Mouse (Mus musculus): ENCODE measurements around the gene Cyp2d11. TPM values are rescaled to one million over a fixed set of nuclear protein-coding genes. Genes with fewer than 3 reads are reported as not detected.
"Not testable (repeated sequence)": the region's sequence is repeated elsewhere in the genome, so short reads cannot be mapped to it uniquely, and the experiment has no call there.

Cyp2d11 gene
- polyA plus RNA-seq, 1 experiment from 2014 or later: not detected

DNA sequence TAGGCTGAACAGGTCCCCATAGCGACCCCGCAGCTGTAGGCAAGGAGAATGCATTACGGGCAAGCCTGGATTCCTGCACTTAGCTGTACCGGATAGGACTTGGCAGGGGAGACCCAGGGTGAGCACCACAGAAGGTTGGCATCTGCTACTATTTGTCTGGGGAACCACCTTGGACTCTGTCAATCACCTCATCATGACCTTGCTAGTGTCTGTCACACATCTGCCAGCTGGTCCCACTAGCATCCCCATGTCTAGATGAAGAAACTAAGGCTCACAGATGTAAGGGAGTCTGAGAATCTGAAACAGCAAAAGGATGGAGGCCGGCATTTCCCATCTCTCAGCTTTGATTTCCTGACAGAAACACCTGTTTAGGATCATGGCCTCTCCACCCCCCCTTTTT, 19.4 kb downstream of the Cyp2d11 start:
- Histone ChIP-seq H3K27ac (no peak overlapping the region), H3K4me3 (ENCODE audit: inconsistent target) (no peak overlapping the region), H3K36me3 (ENCODE audit: inconsistent target) (no peaks in the 10 kb centered on the region), H3K79me2 (ENCODE audit: inconsistent target) (no peaks in the 10 kb centered on the region)
- 98% methylated on average over 5 of the region's 5 CpGs for WGBS (ENCODE audit: missing documents)

DNA sequence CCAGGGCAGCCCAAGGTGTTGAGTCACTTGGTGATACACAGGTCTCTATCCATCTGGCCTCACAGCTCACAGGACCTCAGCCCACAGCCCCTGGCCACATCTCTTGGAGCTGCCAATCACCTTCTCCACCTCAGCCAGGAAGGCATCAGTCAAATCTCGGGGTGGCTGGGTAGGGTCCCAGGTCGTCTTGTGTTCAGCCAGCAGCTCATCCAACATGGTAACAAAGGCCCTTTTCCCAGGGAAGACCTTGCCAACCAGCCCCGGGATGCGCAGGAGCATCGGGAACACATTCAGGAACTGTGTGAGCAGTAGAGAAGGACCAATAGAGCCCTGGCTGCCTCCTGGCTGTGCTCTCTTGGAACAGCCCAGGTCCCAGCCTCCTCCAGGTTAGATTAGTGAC, 20.8 kb downstream of the Cyp2d11 start:
- no peak overlapping the region for H3K4me3 ChIP-seq (ENCODE audit: inconsistent target)
- H3K27ac ChIP-seq: no peak overlapping the region
- 91% methylated on average over 5 of the region's 5 CpGs for whole genome bisulfite sequencing (ENCODE audit: missing documents)
- no peaks in the 10 kb centered on the region for H3K36me3 ChIP-seq (ENCODE audit: inconsistent target)
- H3K79me2 ChIP-seq (ENCODE audit: inconsistent target): no peaks in the 10 kb centered on the region

DNA sequence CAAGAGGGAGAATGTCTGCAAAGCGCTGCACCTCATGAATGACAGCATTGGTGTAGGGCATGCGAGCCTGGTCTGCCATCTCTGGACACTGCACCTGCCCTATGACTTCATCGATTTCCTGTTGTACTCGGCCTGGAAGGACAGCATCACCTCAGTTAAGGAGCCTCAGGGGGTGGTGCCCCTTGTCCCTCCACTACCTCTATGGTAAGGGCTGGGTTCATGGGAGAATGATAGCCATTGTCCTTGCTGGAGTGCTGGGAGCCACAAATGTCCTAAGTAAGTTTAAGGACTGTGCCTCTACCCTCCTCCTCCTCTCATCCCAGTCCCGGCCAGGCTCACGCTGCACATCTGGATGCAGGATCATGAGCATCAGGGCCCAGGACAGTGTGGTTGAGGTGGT, 21.4 kb downstream of the Cyp2d11 start:
- Histone ChIP-seq H3K36me3 (ENCODE audit: inconsistent target) (no peaks in the 10 kb centered on the region), H3K4me3 (ENCODE audit: inconsistent target) (no peak overlapping the region), H3K27ac (no peak overlapping the region), H3K79me2 (ENCODE audit: inconsistent target) (no peaks in the 10 kb centered on the region)
- WGBS (ENCODE audit: missing documents): 94% methylated on average over 6 of the region's 6 CpGs

DNA sequence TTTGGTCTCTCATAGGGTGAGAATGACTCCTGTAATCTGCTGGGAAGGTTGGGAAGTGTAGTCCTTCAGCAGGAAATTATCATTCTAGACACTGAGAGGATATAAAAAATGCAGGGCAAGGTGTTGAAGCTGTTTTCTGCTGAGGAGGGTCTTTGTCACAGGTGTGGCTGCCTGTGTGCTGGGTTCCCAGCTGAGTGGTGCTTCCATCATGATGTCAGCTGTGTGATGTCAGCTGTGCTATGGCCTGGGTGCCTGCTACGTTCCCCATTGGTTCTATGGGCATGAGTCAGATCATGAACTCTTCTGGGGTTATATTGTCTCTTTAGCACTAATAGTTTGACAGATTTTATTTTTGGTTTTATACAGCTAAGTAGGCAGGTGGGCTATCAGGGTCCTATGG, 25.0 kb downstream of the Cyp2d11 start:
- Histone ChIP-seq H3K4me3 (ENCODE audit: inconsistent target) (no peak overlapping the region), H3K36me3 (ENCODE audit: inconsistent target) (no peaks in the 10 kb centered on the region), H3K79me2 (ENCODE audit: inconsistent target) (no peaks in the 10 kb centered on the region), H3K27ac (no peak overlapping the region)
- WGBS (ENCODE audit: missing documents): 89% methylated on average over 1 of the region's 1 CpGs

DNA sequence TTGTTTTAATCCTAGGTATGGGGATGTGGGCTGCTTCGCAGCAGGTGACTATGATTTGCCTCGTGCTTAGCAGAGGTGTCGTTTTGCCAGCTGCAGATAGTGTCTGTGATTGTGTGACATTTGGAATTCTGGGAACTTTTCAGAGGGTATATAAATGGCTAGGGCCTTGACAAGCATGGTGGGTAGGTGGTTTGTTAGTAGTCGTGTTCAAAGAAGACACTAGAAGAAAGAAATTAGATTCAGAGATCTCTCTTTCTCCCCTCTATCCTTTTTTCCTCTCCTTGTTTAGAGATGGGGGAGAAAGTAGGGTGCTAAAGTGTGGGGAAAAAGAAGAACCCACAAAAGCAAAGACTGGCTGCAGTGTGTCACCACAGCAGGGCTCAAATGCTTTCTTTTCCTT, 25.7 kb downstream of the Cyp2d11 start:
- Histone ChIP-seq H3K27ac (no peak overlapping the region), H3K4me3 (ENCODE audit: inconsistent target) (no peak overlapping the region), H3K36me3 (ENCODE audit: inconsistent target) (no peaks in the 10 kb centered on the region), H3K79me2 (ENCODE audit: inconsistent target) (no peaks in the 10 kb centered on the region)
- 94% methylated on average over 4 of the region's 4 CpGs for WGBS (ENCODE audit: missing documents)

DNA sequence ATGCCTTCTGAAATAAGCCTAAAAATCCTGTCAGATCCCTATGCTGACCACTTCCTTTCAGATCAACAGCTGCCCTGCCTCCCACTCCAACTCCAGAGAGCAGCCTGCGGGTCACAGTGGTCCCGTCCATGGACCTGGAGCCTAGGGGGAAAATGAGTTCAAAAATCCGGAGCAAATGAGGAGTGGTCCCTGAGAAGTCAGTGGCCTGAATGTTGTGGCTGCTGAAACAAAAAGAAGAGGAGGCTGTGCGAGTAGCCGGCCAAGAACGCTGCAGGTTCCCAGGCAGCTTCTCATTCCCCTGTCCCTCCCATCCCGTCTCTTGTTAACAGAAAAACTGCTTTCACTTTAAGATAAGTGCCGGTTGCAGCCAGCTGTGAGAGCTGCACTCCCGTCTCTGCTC, 29.3 kb downstream of the Cyp2d11 start:
- WGBS (ENCODE audit: missing documents): 0% methylated on average over 3 of the region's 9 CpGs
- not testable (repeated sequence) for H3K79me2 ChIP-seq (ENCODE audit: inconsistent target); H3K4me3 ChIP-seq (ENCODE audit: inconsistent target); H3K36me3 ChIP-seq (ENCODE audit: inconsistent target); H3K27ac ChIP-seq

DNA sequence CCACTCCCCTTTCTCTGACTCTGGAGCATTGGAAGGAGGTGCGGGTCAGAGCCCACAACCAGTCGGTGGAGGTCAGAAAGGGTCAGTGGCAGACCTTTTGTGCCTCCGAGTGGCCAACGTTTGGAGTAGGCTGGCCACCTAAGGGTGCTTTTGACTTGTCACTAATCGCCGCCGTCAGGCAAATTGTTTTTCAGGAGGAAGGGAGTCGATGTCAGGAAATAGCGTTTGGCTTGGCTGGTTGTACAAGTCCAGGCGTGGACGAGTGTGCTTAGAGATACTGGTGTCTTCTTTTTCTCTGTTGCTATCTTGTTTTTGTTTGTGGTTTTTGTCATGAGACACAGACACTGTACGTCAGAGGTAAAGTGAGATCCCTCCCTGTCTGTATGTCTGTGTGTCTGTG, 30.0 kb downstream of the Cyp2d11 start:
- not testable (repeated sequence) for H3K79me2 ChIP-seq (ENCODE audit: inconsistent target); H3K36me3 ChIP-seq (ENCODE audit: inconsistent target); H3K4me3 ChIP-seq (ENCODE audit: inconsistent target); H3K27ac ChIP-seq
- 78% methylated on average over 3 of the region's 12 CpGs for WGBS (ENCODE audit: missing documents)

DNA sequence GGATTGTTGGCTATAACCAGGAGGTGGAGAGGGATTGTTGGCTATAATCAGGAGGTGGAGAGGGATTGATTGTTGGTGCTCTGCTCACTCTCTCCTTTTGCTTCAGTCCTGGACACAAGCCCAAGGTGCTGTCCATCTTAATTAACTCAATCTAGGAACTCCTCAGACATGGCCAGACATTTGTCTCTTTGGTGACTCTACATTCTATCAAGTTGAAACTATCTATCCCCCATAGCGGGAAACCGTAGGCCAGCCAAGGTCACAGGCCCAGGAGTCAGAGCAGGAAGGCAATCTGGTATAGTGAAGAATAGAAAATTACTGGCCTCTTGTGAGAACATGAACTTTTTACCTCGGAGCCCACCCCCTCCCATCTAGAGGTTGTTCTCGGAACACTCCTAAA, 31.6 kb downstream of the Cyp2d11 start:
- Histone ChIP-seq H3K36me3 (ENCODE audit: inconsistent target) (no peaks in the 10 kb centered on the region), H3K27ac (no peak overlapping the region), H3K4me3 (ENCODE audit: inconsistent target) (no peak overlapping the region), H3K79me2 (ENCODE audit: inconsistent target) (no peaks in the 10 kb centered on the region)
- WGBS (ENCODE audit: missing documents): 87% methylated on average over 2 of the region's 4 CpGs

DNA sequence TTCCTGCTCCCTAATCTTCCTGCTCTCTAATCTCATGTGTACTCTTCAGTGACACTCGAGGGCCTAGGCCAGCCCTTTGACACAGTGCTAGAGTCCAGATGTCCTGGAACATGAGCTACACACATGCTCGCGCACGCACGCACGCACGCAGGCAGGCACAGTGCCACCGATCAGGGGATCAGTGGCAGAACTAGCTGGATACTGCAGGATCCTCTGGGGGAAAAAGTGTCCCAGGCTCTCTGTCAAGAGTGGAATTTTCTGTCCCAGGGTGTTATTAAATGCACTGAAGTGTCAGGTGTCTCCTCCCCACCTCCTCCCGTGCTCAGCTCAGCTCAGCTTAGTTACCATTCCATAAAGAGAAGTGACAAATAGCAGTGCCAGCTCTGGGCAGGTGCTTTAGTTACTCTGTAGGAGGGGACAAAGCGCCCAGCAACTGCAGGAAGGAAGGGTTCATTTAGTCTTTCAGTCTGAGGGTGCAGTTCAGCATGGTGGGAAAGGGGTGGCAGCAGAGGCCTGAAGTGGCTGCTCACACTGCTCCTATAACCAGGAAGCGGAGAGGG, 32.3 kb downstream of the Cyp2d11 start:
- H3K27ac ChIP-seq: no peak overlapping the region
- WGBS (ENCODE audit: missing documents): 79% methylated on average over 11 of the region's 11 CpGs

DNA sequence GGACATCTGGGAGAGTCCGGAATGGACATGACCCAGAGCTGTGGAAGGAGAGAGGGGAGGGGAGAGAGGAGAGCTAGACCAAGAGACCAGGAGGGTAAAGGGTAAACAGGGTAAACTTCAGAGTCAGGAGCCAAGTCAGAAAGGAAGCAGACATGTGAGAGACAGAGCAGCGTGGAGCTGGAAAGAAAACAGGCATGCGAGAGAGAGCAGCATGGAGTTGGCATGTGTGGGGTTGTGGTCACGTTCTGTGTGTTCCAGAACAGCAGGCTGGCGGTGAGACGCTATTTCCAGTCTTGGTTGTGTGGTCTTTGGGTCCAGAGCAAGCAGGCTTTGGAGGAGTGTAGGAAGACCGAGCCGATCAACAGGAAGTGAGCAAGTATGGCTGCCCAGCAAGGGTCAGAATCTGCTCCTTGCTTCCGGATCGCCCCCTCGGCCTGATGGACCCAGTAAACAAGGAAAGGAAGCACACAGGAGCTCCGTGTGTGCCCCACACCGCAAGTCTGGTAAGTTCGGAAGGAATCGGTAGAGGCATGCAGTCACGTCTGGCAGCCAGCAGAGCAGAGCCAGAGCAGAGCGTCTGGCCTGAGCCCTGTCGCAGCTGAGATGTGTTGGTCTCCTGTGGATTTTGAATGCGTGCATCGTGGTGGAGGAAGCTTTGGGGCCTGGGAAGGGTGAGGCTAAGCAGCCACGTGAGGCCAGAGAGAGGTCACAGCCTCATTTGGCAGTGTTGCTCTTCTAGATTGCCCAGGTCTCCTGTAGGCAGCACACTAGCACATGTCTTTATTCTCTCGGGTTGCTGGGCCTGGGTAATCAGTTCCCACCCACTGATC, 35.2 kb downstream of the Cyp2d11 start:
- 81% methylated on average over 22 of the region's 22 CpGs for WGBS (ENCODE audit: missing documents)
- Histone ChIP-seq H3K4me3 (ENCODE audit: inconsistent target) (no peak overlapping the region), H3K79me2 (ENCODE audit: inconsistent target) (peaks cover 4% of the 10 kb centered on the region), H3K36me3 (ENCODE audit: inconsistent target) (no peaks in the 10 kb centered on the region), H3K27ac (no peak overlapping the region)

More for the DNA sequence above, 32.3 kb downstream of the Cyp2d11 start:
- Histone ChIP-seq H3K36me3 (ENCODE audit: inconsistent target) (no peaks in the 10 kb centered on the region), H3K79me2 (ENCODE audit: inconsistent target) (no peaks in the 10 kb centered on the region), H3K4me3 (ENCODE audit: inconsistent target) (no peak overlapping the region)

DNA sequence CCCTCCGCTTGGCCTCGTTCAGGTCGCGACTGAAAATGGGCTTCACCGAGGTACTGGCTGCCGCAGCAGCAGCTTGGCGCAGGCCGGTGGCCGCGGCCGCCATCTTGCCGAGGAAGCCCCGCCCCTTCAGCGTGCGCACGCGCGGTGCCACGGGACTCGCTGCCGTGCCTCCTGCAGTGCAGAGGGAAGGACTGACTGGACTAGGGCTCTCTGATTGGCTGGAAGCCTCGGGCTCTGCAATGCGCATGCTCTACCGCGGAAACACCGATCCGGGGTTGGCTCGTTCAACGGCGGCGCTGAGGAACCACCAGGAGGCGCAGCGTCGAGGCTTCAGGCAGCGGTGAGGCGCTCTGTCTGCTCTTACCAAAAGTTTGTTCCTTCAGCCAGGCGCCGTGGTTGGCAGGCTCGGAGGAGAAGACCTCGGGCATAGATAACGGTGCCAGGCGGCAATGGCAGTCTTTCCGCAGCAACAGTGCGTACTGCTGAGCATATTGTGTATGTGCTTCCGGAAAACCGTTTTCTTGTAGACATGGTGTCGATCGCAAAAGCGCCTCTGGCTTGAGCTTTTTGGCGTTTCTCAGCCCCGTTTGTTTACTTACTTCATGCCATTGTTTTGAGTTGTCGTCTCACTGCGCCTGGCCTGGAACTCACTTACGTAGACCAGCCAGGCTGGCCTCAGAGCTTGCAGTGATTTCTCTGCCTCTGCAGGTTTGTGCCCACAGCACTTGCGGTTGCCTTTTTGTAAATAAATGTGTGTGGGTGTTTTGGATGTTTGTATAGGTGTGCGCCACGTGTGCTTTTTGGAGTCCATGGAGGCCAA, 39.5 kb downstream of the Cyp2d11 start, which contains the start of gene Ndufa6:
Gene Ndufa6, minus strand, starts transcription at position 197 of the 820 bp plus-strand sequence.
- Histone ChIP-seq H3K4me3 (ENCODE audit: inconsistent target) (peak within 1 kb of the TSS; percentile 94), H3K36me3 (ENCODE audit: inconsistent target) (peaks cover 14% of the 10 kb centered on the region), H3K79me2 (ENCODE audit: inconsistent target) (peaks cover 47% of the 10 kb centered on the region), H3K27ac (peak within 1 kb of the TSS; percentile 70)
- 2% methylated on average over 57 of the region's 57 CpGs for WGBS (ENCODE audit: missing documents)

DNA sequence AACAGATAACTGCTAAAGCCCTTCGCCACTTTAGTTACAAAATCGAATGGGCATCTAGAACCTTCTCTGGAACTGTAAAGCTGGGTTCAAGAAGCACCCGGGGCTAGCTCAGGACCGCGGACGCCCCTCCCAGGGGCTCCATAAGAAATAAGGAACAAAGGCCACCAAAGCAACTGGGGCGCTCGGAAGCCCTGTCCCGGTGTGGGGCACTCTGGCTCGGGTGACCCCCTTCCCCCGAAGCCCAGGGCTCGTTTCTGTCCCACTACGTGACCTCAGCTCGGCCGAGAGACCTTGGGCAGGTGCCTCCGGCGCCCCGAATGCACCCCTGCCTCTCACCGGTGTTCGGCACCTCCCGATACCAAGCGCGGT, 40.1 kb downstream of the Cyp2d11 start:
- H3K36me3 ChIP-seq (ENCODE audit: inconsistent target): peaks cover 18% of the 10 kb centered on the region

DNA sequence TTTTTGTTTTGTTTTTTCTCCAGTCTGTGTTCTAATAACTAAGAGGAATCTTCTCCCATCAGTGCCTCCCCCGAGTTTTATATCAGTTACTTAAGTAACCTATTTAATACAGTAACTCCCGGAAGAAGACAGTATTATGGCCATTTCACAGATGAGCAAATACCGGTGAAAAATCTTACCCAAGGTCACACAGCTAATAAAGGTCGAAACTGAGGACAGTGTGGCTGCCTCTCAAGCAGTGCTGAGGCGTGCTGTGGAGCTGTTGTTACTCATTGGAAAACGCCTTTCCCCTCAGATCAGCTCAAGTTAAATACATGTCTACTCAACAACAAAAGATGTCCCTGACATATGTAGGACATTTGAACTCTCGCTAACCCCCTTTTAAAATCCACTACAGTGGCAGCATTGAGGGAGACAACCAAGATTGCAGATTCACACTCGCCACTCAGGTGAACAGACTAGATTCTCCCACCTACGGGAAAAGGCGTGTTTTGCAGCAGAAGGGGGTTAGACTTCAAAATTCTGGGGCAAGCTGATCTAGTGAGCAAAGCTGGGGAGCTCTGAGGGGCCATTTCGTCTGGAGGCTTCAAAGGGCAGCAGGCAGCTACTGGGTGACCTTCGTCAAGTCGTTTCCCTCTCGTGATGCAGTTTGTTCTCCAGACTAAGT, 40.6 kb downstream of the Cyp2d11 start:
- 27% methylated on average over 14 of the region's 14 CpGs for WGBS (ENCODE audit: missing documents)
- peak overlapping the region; percentile 70 for H3K27ac ChIP-seq
- peak overlapping the region; percentile 94 for H3K4me3 ChIP-seq (ENCODE audit: inconsistent target)
- H3K36me3 ChIP-seq (ENCODE audit: inconsistent target): peaks cover 19% of the 10 kb centered on the region
- peaks cover 51% of the 10 kb centered on the region for H3K79me2 ChIP-seq (ENCODE audit: inconsistent target)

More for the DNA sequence above, 40.1 kb downstream of the Cyp2d11 start:
- WGBS (ENCODE audit: missing documents): 1% methylated on average over 17 of the region's 23 CpGs
- Histone ChIP-seq H3K27ac (peak overlapping the region; percentile 70), H3K79me2 (ENCODE audit: inconsistent target) (peaks cover 51% of the 10 kb centered on the region), H3K4me3 (ENCODE audit: inconsistent target) (peak overlapping the region; percentile 94)

DNA sequence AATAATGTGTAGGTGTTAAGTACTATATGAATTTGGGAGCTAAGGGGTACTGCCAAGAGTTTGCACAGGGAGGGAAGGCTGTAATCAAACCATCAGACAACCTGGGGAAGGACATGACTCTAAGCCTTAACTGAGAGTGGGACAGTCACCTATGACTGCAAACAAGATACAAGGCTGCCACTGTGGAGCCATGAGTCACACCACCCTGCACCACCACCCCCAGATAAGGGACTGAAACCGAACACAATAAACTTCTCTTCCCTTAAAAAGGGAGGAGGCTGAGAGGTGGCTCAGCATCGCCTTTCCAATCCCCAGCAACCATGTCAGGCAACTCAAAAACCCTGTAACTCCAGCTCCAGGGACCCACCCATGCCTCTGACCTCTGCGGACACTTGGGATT, 42.3 kb downstream of the Cyp2d11 start:
- Histone ChIP-seq H3K36me3 (ENCODE audit: inconsistent target) (peaks cover 19% of the 10 kb centered on the region), H3K4me3 (ENCODE audit: inconsistent target) (no peak overlapping the region), H3K27ac (no peak overlapping the region), H3K79me2 (ENCODE audit: inconsistent target) (peaks cover 67% of the 10 kb centered on the region)
- 74% methylated on average over 2 of the region's 3 CpGs for WGBS (ENCODE audit: missing documents)

Data from macrophage (primary cell).